Mouse (Mus musculus) embryonic facial prominence, embryonic 12.5 days (tissue): Measurements from ENCODE around the gene Cyp26b1. TPM values are rescaled to one million over a fixed set of nuclear protein-coding genes. Genes with fewer than 3 reads are reported as not detected.

Experiments used
- ATAC-seq: fragments of 200-750 bp; cut with Nextera tagmentation; 2 replicates; pipeline ENCODE4 v1.8.0; 2017; ENCODE audit not compliant: insufficient number of reproducible peaks, insufficient read depth, low FRiP score, low TSS enrichment
- H3K27ac ChIP-seq: fragments of 300-500 bp; sonication (generic); 2 replicates; pipeline ENCODE4 v1.5.1; 2016; ENCODE audit warnings: mild to moderate bottlenecking
- H3K27me3 ChIP-seq: fragments of 300-500 bp; sonication (generic); 2 replicates; pipeline ENCODE4 v1.6.1; 2016; ENCODE audit warnings: mild to moderate bottlenecking, moderate library complexity
- H3K36me3 ChIP-seq: fragments of 300-500 bp; sonication (generic); 2 replicates; pipeline ENCODE4 v1.6.1; 2016; ENCODE audit warnings: mild to moderate bottlenecking
- H3K4me1 ChIP-seq: fragments of 300-500 bp; sonication (generic); 2 replicates; pipeline ENCODE4 v1.6.1; 2016
- H3K4me2 ChIP-seq: fragments of 300-500 bp; sonication (generic); replicated peaks from 2 replicates; pipeline ENCODE4 v1.6.1; 2016; ENCODE audit warnings: mild to moderate bottlenecking, moderate library complexity
- H3K4me3 ChIP-seq: fragments of 300-500 bp; sonication (generic); 2 replicates; pipeline ENCODE4 v1.5.1; 2016; ENCODE audit warnings: mild to moderate bottlenecking
- H3K9ac ChIP-seq: fragments of 300-500 bp; sonication (generic); 2 replicates; pipeline ENCODE4 v1.6.1; 2016; ENCODE audit warnings: mild to moderate bottlenecking, moderate library complexity
- H3K9me3 ChIP-seq: fragments of 300-500 bp; sonication (generic); 2 replicates; pipeline ENCODE4 v1.6.1; 2016; ENCODE audit warnings: mild to moderate bottlenecking, moderate library complexity
- WGBS: fragments of 180-500 bp; shearing (Covaris S2); methylation state at CpG from one replicate; pipeline ENCODE4 v1.1.7; 2016; 5-methylcytosine and 5-hydroxymethylcytosine counted together
- polyA plus RNA-seq: library from polyadenylated mRNA; unstranded; fragments of >200 nt; fragmentation: Nextera tagmentation; extraction: Ambion mirVana; gene quantifications from 2 replicates; pipeline ENCODE4 v1.2.1, GENCODE M21; 2016

The Cyp26b1 gene
- polyA plus RNA-seq, 1 experiment from 2014 or later, result 24.9 TPM

- H3K27ac ChIP-seq, result peak overlapping the region; percentile 91
- no peaks in the 10 kb centered on the region for H3K9me3 ChIP-seq
- WGBS, result under 1% methylated on average over 37 of the region's 37 CpGs
- no peak for ATAC-seq
- 0 out of 2 replicates have a peak, but pooled peaks cover 12% of the 10 kb centered on the region for H3K36me3 ChIP-seq
- H3K4me1 ChIP-seq, result peaks cover 64% of the 10 kb centered on the region
- H3K9ac ChIP-seq, result peak overlapping the region; percentile 82
- peaks cover 53% of the 10 kb centered on the region for H3K27me3 ChIP-seq
- H3K4me3 ChIP-seq, result peak overlapping the region; percentile 69
- H3K4me2 ChIP-seq, result peak overlapping the region; percentile 89
These were observed 7.9 kb downstream of the Cyp26b1 start for GRCm38 (mm10) chr6:84585686-84586300.

- H3K4me1 ChIP-seq, result peaks cover 67% of the 10 kb centered on the region
- H3K4me3 ChIP-seq, result peak overlapping the region; percentile 69
- peak overlapping the region; percentile 89 for H3K4me2 ChIP-seq
- H3K9me3 ChIP-seq, result no peaks in the 10 kb centered on the region
- H3K36me3 ChIP-seq, result 0 out of 2 replicates have a peak, but pooled peaks cover 14% of the 10 kb centered on the region
- under 1% methylated on average over 66 of the region's 66 CpGs for WGBS
- H3K27ac ChIP-seq, result peak overlapping the region; percentile 91
- peak; percentile 26; the same call in 1 of the 2 replicates for ATAC-seq
- peak overlapping the region; percentile 82 for H3K9ac ChIP-seq
- H3K27me3 ChIP-seq, result peaks cover 58% of the 10 kb centered on the region
These were observed 8.7 kb downstream of the Cyp26b1 start for GRCm38 (mm10) chr6:84584783-84585685.

GRCm38 (mm10) chr6:84583841-84584782 lies 9.6 kb downstream of the Cyp26b1 start:
- WGBS, result under 1% methylated on average over 46 of the region's 48 CpGs
- peak overlapping the region; percentile 82 for H3K9ac ChIP-seq
- H3K27ac ChIP-seq, result peak overlapping the region; percentile 91
- peak overlapping the region; percentile 89 for H3K4me2 ChIP-seq
- no peak for ATAC-seq
- H3K27me3 ChIP-seq, result peaks cover 57% of the 10 kb centered on the region
- peak overlapping the region; percentile 69 for H3K4me3 ChIP-seq
- 0 out of 2 replicates have a peak, but pooled peaks cover 14% of the 10 kb centered on the region for H3K36me3 ChIP-seq
- peaks cover 64% of the 10 kb centered on the region for H3K4me1 ChIP-seq
- no peaks in the 10 kb centered on the region for H3K9me3 ChIP-seq

GRCm38 (mm10) chr6:84583371-84583770 lies 10.3 kb downstream of the Cyp26b1 start:
- peak; percentile 30; the same call in 1 of the 2 replicates for ATAC-seq
- WGBS, result 2% methylated on average over 26 of the region's 26 CpGs

GRCm38 (mm10) chr6:84582826-84583225 lies 10.9 kb downstream of the Cyp26b1 start:
- Histone ChIP-seq H3K9ac (peak overlapping the region; percentile 82; the same call in 1 of the 2 replicates), H3K4me1 (peaks cover 65% of the 10 kb centered on the region), H3K9me3 (no peaks in the 10 kb centered on the region), H3K4me2 (peak overlapping the region; percentile 89), H3K27me3 (peaks cover 56% of the 10 kb centered on the region), H3K27ac (peak overlapping the region; percentile 91), H3K4me3 (peak overlapping the region; percentile 69), H3K36me3 (0 out of 2 replicates have a peak, but pooled peaks cover 14% of the 10 kb centered on the region)
- no peak for ATAC-seq
- WGBS, result 29% methylated on average over 5 of the region's 5 CpGs

More at GRCm38 (mm10) chr6:84583371-84583770, 10.3 kb downstream of the Cyp26b1 start:
- Histone ChIP-seq H3K9me3 (no peaks in the 10 kb centered on the region), H3K4me3 (peak overlapping the region; percentile 69), H3K9ac (peak overlapping the region; percentile 82), H3K4me1 (peaks cover 64% of the 10 kb centered on the region), H3K27me3 (peaks cover 56% of the 10 kb centered on the region), H3K4me2 (peak overlapping the region; percentile 89), H3K36me3 (0 out of 2 replicates have a peak, but pooled peaks cover 14% of the 10 kb centered on the region), H3K27ac (peak overlapping the region; percentile 91)

GRCm38 (mm10) chr6:84581833-84582445 lies 11.8 kb downstream of the Cyp26b1 start:
- Histone ChIP-seq H3K4me3 (no peak overlapping the region), H3K9ac (no peak overlapping the region), H3K9me3 (no peaks in the 10 kb centered on the region), H3K27ac (0 out of 2 replicates have a peak overlapping the region, but pooled peaks have one; percentile 50), H3K4me1 (peaks cover 57% of the 10 kb centered on the region), H3K36me3 (peaks cover 18% of the 10 kb centered on the region; the same call in 1 of the 2 replicates), H3K27me3 (peaks cover 57% of the 10 kb centered on the region), H3K4me2 (peak overlapping the region; percentile 25)
- 54% methylated on average over 9 of the region's 9 CpGs for WGBS
- no peak for ATAC-seq

- ATAC-seq, result no peak
- Histone ChIP-seq H3K4me3 (no peak overlapping the region), H3K4me1 (peaks cover 57% of the 10 kb centered on the region), H3K4me2 (no peak overlapping the region), H3K9me3 (no peaks in the 10 kb centered on the region), H3K27me3 (peaks cover 61% of the 10 kb centered on the region), H3K27ac (no peak overlapping the region), H3K36me3 (peaks cover 25% of the 10 kb centered on the region), H3K9ac (no peak overlapping the region)
- WGBS, result 68% methylated on average over 6 of the region's 6 CpGs
These were observed 12.5 kb downstream of the Cyp26b1 start for GRCm38 (mm10) chr6:84580979-84581832.

- WGBS, result 58% methylated on average over 8 of the region's 8 CpGs
- Histone ChIP-seq H3K27ac (no peak overlapping the region), H3K4me1 (peaks cover 45% of the 10 kb centered on the region), H3K27me3 (peaks cover 66% of the 10 kb centered on the region), H3K4me3 (no peak overlapping the region), H3K36me3 (peaks cover 40% of the 10 kb centered on the region), H3K4me2 (no peak overlapping the region), H3K9ac (no peak overlapping the region), H3K9me3 (no peaks in the 10 kb centered on the region)
- ATAC-seq, result no peak
These were observed 14.2 kb downstream of the Cyp26b1 start for GRCm38 (mm10) chr6:84579508-84579907.

GRCm38 (mm10) chr6:84578928-84579327 lies 14.8 kb downstream of the Cyp26b1 start:
- no peak overlapping the region for H3K27ac ChIP-seq
- 12% methylated on average over 5 of the region's 5 CpGs for WGBS
- ATAC-seq, result no peak
- H3K27me3 ChIP-seq, result peaks cover 61% of the 10 kb centered on the region
- H3K9me3 ChIP-seq, result no peaks in the 10 kb centered on the region
- H3K4me1 ChIP-seq, result peaks cover 45% of the 10 kb centered on the region
- H3K36me3 ChIP-seq, result peaks cover 41% of the 10 kb centered on the region
- H3K9ac ChIP-seq, result no peak overlapping the region
- H3K4me3 ChIP-seq, result no peak overlapping the region
- H3K4me2 ChIP-seq, result no peak overlapping the region

GRCm38 (mm10) chr6:84577898-84578297 lies 15.8 kb downstream of the Cyp26b1 start:
- no peak overlapping the region for H3K27ac ChIP-seq
- H3K4me2 ChIP-seq, result no peak overlapping the region
- peaks cover 50% of the 10 kb centered on the region for H3K36me3 ChIP-seq
- ATAC-seq, result no peak
- H3K4me3 ChIP-seq, result no peak overlapping the region
- H3K9ac ChIP-seq, result no peak overlapping the region
- peaks cover 52% of the 10 kb centered on the region for H3K27me3 ChIP-seq
- H3K4me1 ChIP-seq, result peaks cover 38% of the 10 kb centered on the region
- WGBS, result 22% methylated on average over 4 of the region's 4 CpGs
- H3K9me3 ChIP-seq, result no peaks in the 10 kb centered on the region
